Mouse (Mus musculus) adrenal gland, postnatal 10 days (tissue): Measurements from ENCODE around the gene Limd1. TPM values are rescaled to one million over a fixed set of nuclear protein-coding genes. Genes with fewer than 3 reads are reported as not detected.

Experiments
- DNase-seq: peaks from one replicate; pipeline ENCODE4 v3.0.0; 2021; ENCODE audit warnings: mixed read lengths
- long read RNA-seq, 2 experiments: library from polyadenylated mRNA; stranded (forward); transcript quantifications; one replicate each; pipeline ENCODE4 v2.0.0; 2021
- total RNA-seq, 2 experiments: library from RNA; stranded (reverse); gene quantifications; 2 replicates each; pipeline ENCODE4 v1.2.3; 2021

The Limd1 gene
- 10 to 100 TPM; 31.8 to 35.9 TPM for total RNA-seq
- long read RNA-seq, experiment 1, full-length matches to known transcripts: 56 of 80 reads
- long read RNA-seq, experiment 1, partial matches to known transcripts: 5 of 80 reads
- long read RNA-seq, experiment 1, other reads (novel, unspliced or antisense): 19 of 80 reads
- long read RNA-seq, experiment 2, full-length matches to known transcripts: 27 of 36 reads
- long read RNA-seq, experiment 2, partial matches to known transcripts: 4 of 36 reads
- long read RNA-seq, experiment 2, other reads (novel, unspliced or antisense): 5 of 36 reads

GRCm38 (mm10) chr9:123478586-123479195 is at the start of gene Limd1:
Limd1 (plus strand) TSS chr9:123478706.
- peak; percentile 82 for DNase-seq

GRCm38 (mm10) chr9:123429863-123430262 is 48.6 kb upstream of the Limd1 start:
- no peak for DNase-seq

GRCm38 (mm10) chr9:123430973-123431372 is 47.5 kb upstream of the Limd1 start:
- DNase-seq: no peak

GRCm38 (mm10) chr9:123438223-123438622 is 40.3 kb upstream of the Limd1 start:
- DNase-seq: no peak

- peak; percentile 26 for DNase-seq
Measured at GRCm38 (mm10) chr9:123440230-123441058, 38.1 kb upstream of the Limd1 start.

GRCm38 (mm10) chr9:123447101-123447500 is 31.4 kb upstream of the Limd1 start:
- peak; percentile 26 for DNase-seq

GRCm38 (mm10) chr9:123448594-123448993 is 29.9 kb upstream of the Limd1 start:
- DNase-seq: no peak

- DNase-seq: peak; percentile 77
Measured at GRCm38 (mm10) chr9:123450174-123450573, 28.3 kb upstream of the Limd1 start.

GRCm38 (mm10) chr9:123451772-123452171 is 26.7 kb upstream of the Limd1 start:
- no peak for DNase-seq

- no peak for DNase-seq
Measured at GRCm38 (mm10) chr9:123456634-123457602, 21.6 kb upstream of the Limd1 start.

- peak; percentile 46 for DNase-seq
Measured at GRCm38 (mm10) chr9:123457603-123458002, 20.9 kb upstream of the Limd1 start.

- DNase-seq: no peak
Measured at GRCm38 (mm10) chr9:123467141-123467620, 11.3 kb upstream of the Limd1 start.

- DNase-seq: no peak
Measured at GRCm38 (mm10) chr9:123468406-123469085, 10.0 kb upstream of the Limd1 start.

GRCm38 (mm10) chr9:123469087-123469486 is 9.4 kb upstream of the Limd1 start:
- DNase-seq: no peak

GRCm38 (mm10) chr9:123473377-123473776 is 5.1 kb upstream of the Limd1 start:
- peak; percentile 54 for DNase-seq

GRCm38 (mm10) chr9:123475569-123475968 is 2.9 kb upstream of the Limd1 start:
- DNase-seq: no peak

GRCm38 (mm10) chr9:123478031-123478585 is 398 bp upstream of the Limd1 start:
- DNase-seq: peak; percentile 30

- peak; percentile 24 for DNase-seq
Measured at GRCm38 (mm10) chr9:123479196-123479669, 727 bp downstream of the Limd1 start.

- no peak for DNase-seq
Measured at GRCm38 (mm10) chr9:123479876-123480252, 1.4 kb downstream of the Limd1 start.

GRCm38 (mm10) chr9:123480253-123480921 is 1.9 kb downstream of the Limd1 start:
- DNase-seq: no peak
